Mouse (Mus musculus): ENCODE data around the gene Olfr1261. TPM values are rescaled to one million over a fixed set of nuclear protein-coding genes. Genes with fewer than 3 reads are reported as not detected.

The Olfr1261 gene
- not detected in 2 replicates for total RNA-seq (2014; fragmentation: Nextera tagmentation)
- 0.35 and 0.76 TPM in 2 replicates for total RNA-seq (2017)
- not detected in 2 replicates for polyA plus RNA-seq (2012)

DNA sequence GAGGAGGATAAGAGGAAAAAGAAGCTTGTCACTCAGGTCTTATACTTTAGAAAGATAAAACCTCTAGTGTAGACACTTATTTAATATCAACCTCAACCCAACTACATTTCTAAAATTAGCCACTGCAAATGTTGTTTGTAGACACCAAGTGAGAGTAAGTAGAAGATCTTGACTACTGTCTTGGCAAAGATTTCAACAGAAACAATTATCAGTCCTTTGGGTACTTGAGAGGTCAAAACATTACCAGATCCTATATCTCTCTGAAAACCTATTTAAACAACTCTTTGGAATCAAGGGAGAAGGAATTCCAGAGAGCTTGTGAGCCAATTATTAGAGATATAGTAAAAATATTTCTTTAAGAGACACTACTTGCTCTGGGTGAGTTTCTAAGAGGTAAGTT, at the start of gene Olfr1261:
Gene Olfr1261 (plus strand): TSS at position 301 of the 400 bp plus-strand sequence.
- H3K36me3 ChIP-seq (replicated peaks), result no peaks in the 10 kb centered on the region
- ATAC-seq (ENCODE audit: extremely low read depth, insufficient number of reproducible peaks, low FRiP score, poor library complexity, severe bottlenecking) (no peak), DNase-seq (ENCODE audit: low spot score) (no peak)
- H3K9me3 ChIP-seq (replicated peaks), result 0 out of 2 replicates have a peak, but pooled peaks cover 3% of the 10 kb centered on the region
- TF ChIP-seq GATA1 (IDR thresholded peaks at IDR 0.05; ENCODE audit: borderline replicate concordance, low read length) (no peak), GATA2 (IDR thresholded peaks at IDR 0.05; ENCODE audit: borderline replicate concordance, low read depth, low read length) (no peak), TAL1 (conservative IDR thresholded peaks at IDR 0.05; ENCODE audit: low read depth, low read length) (no peak), POLR2AphosphoS5 (IDR thresholded peaks at IDR 0.05; ENCODE audit: insufficient replicate concordance, low read depth, low read length) (no peak)
- no peaks in the 10 kb centered on the region for H3K4me1 ChIP-seq (ENCODE audit: insufficient read depth, low read depth, low read length)
- H3K4me3 ChIP-seq (ENCODE audit: low read depth, low read length), result no peak within 1 kb of the TSS
- H3K27me3 ChIP-seq (ENCODE audit: insufficient read depth, low read length), result no peaks in the 10 kb centered on the region

DNA sequence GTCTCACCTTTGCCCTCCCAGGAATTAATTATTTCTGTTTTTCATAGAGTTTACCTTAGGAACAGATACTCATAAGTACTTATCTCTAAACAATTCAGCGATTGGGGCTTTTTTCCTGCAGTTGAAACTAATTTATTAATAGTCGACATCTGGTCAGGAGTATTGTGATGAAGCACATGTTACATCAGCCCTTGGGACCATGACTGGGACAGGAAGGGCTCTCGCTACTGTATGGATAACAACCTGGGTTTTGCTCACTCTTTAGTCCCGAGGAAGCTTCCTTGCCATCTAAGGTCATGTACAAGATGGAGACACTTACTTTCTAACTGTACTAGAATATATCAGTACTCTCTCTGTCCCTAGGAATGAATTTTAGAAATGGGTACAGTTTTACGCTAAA, 42.5 kb upstream of the Olfr1261 start, which contains the start of gene Olfr1259:
Gene Olfr1259 (minus strand): TSS at position 101 of the 400 bp plus-strand sequence.
- no peaks in the 10 kb centered on the region for H3K36me3 ChIP-seq (replicated peaks)
- H3K4me1 ChIP-seq (ENCODE audit: insufficient read depth, low read depth, low read length), result no peaks in the 10 kb centered on the region
- TF ChIP-seq GATA2 (IDR thresholded peaks at IDR 0.05; ENCODE audit: borderline replicate concordance, low read depth, low read length), result no peak
- TF ChIP-seq POLR2AphosphoS5 (IDR thresholded peaks at IDR 0.05; ENCODE audit: insufficient replicate concordance, low read depth, low read length), result no peak
- no peak for TF ChIP-seq TAL1 (conservative IDR thresholded peaks at IDR 0.05; ENCODE audit: low read depth, low read length)
- TF ChIP-seq GATA1 (IDR thresholded peaks at IDR 0.05; ENCODE audit: borderline replicate concordance, low read length), result no peak
- TF ChIP-seq CTCF (IDR thresholded peaks at IDR 0.05; ENCODE audit: low read depth, low read length), result no peak
- no peak within 1 kb of the TSS for H3K4me3 ChIP-seq (ENCODE audit: low read depth, low read length)
- H3K27me3 ChIP-seq (ENCODE audit: insufficient read depth, low read length), result no peaks in the 10 kb centered on the region
- ATAC-seq (ENCODE audit: extremely low read depth, insufficient number of reproducible peaks, low FRiP score, poor library complexity, severe bottlenecking) (no peak), DNase-seq (ENCODE audit: low spot score) (no peak)
- H3K9me3 ChIP-seq (replicated peaks), result peaks cover 5% of the 10 kb centered on the region

GRCm38 (mm10) chr2:89974184-89974583, 16.8 kb upstream of the Olfr1261 start, which contains the start of gene Olfr1260:
TSS of gene Olfr1260 (plus strand) at chr2:89974340.
- Histone ChIP-seq H3K4me3 (ENCODE audit: low read depth, low read length) (no peak within 1 kb of the TSS), H3K4me1 (ENCODE audit: insufficient read depth, low read depth, low read length) (no peaks in the 10 kb centered on the region), H3K36me3 (replicated peaks) (no peaks in the 10 kb centered on the region), H3K9me3 (replicated peaks) (peaks cover 2% of the 10 kb centered on the region; the same call in 1 of the 2 replicates), H3K27me3 (ENCODE audit: insufficient read depth, low read length) (no peaks in the 10 kb centered on the region)
- TF ChIP-seq GATA2 (IDR thresholded peaks at IDR 0.05; ENCODE audit: borderline replicate concordance, low read depth, low read length), result no peak
- TF ChIP-seq POLR2AphosphoS5 (IDR thresholded peaks at IDR 0.05; ENCODE audit: insufficient replicate concordance, low read depth, low read length), result no peak
- no peak for TF ChIP-seq GATA1 (IDR thresholded peaks at IDR 0.05; ENCODE audit: borderline replicate concordance, low read length)
- no peak for TF ChIP-seq TAL1 (conservative IDR thresholded peaks at IDR 0.05; ENCODE audit: low read depth, low read length)
- DNase-seq (ENCODE audit: low spot score) (no peak), ATAC-seq (ENCODE audit: extremely low read depth, insufficient number of reproducible peaks, low FRiP score, poor library complexity, severe bottlenecking) (no peak)

DNA sequence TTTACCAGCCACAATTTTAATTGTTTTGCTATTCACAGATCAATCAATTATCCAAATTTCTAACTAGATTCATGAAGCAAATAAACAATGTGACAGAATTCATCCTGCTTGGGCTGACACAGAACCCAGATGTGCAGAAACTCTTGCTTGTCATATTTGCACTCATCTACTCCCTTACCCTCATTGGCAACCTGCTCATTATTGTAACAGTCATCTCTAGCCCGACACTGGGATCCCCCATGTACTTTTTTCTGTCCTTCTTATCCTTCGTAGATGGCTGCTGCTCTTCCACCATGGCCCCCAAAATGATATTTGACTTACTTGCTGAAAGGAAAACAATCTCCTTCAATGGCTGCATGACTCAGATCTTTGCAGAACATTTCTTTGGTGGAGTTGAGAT, 13.3 kb upstream of the Olfr1261 start:
- no peak for TF ChIP-seq CTCF (IDR thresholded peaks at IDR 0.05; ENCODE audit: low read depth, low read length)
- TF ChIP-seq POLR2AphosphoS5 (IDR thresholded peaks at IDR 0.05; ENCODE audit: insufficient replicate concordance, low read depth, low read length), result no peak
- TF ChIP-seq GATA1 (IDR thresholded peaks at IDR 0.05; ENCODE audit: borderline replicate concordance, low read length), result no peak
- no peak for TF ChIP-seq TAL1 (conservative IDR thresholded peaks at IDR 0.05; ENCODE audit: low read depth, low read length)
- TF ChIP-seq GATA2 (IDR thresholded peaks at IDR 0.05; ENCODE audit: borderline replicate concordance, low read depth, low read length), result no peak
- 0 out of 2 replicates have a peak, but pooled peaks cover 4% of the 10 kb centered on the region for H3K9me3 ChIP-seq (replicated peaks)
- ATAC-seq (ENCODE audit: extremely low read depth, insufficient number of reproducible peaks, low FRiP score, poor library complexity, severe bottlenecking) (no peak), DNase-seq (ENCODE audit: low spot score) (no peak)
- no peaks in the 10 kb centered on the region for H3K27me3 ChIP-seq (ENCODE audit: insufficient read depth, low read length)
- H3K4me3 ChIP-seq (ENCODE audit: low read depth, low read length), result no peak overlapping the region
- no peaks in the 10 kb centered on the region for H3K36me3 ChIP-seq (replicated peaks)
- H3K4me1 ChIP-seq (ENCODE audit: insufficient read depth, low read depth, low read length), result no peaks in the 10 kb centered on the region

DNA sequence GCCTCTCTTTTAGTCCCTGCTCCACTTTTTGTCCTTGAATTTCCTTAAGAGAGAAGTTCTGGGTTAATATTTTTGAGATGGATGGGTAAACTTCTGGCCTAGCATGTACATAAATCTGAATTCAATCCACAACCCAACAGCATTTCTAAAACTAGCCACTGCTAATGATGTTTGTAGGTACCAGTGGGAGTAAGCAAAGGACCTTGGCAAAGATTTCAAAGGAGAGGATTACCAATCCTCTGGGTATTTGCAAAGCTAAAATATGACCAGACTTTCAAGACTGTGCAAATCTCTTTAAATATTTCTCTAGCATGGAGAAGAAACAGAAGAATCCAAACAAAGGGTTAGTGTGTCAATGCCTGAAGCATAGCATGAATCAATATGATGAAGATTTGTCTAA, 8.8 kb downstream of the Olfr1261 start, which contains the start of gene Olfr1262:
Gene Olfr1262 (plus strand): TSS at position 301 of the 400 bp plus-strand sequence.
- Histone ChIP-seq H3K4me3 (ENCODE audit: low read depth, low read length) (no peak within 1 kb of the TSS), H3K9me3 (replicated peaks) (no peaks in the 10 kb centered on the region), H3K27me3 (ENCODE audit: insufficient read depth, low read length) (no peaks in the 10 kb centered on the region), H3K4me1 (ENCODE audit: insufficient read depth, low read depth, low read length) (no peaks in the 10 kb centered on the region), H3K36me3 (replicated peaks) (no peaks in the 10 kb centered on the region)
- DNase-seq (ENCODE audit: low spot score) (no peak), ATAC-seq (ENCODE audit: extremely low read depth, insufficient number of reproducible peaks, low FRiP score, poor library complexity, severe bottlenecking) (no peak)
- no peak for TF ChIP-seq POLR2AphosphoS5 (IDR thresholded peaks at IDR 0.05; ENCODE audit: insufficient replicate concordance, low read depth, low read length)
- no peak for TF ChIP-seq TAL1 (conservative IDR thresholded peaks at IDR 0.05; ENCODE audit: low read depth, low read length)
- TF ChIP-seq CTCF (IDR thresholded peaks at IDR 0.05; ENCODE audit: low read depth, low read length), result no peak
- no peak for TF ChIP-seq GATA2 (IDR thresholded peaks at IDR 0.05; ENCODE audit: borderline replicate concordance, low read depth, low read length)
- no peak for TF ChIP-seq GATA1 (IDR thresholded peaks at IDR 0.05; ENCODE audit: borderline replicate concordance, low read length)

DNA sequence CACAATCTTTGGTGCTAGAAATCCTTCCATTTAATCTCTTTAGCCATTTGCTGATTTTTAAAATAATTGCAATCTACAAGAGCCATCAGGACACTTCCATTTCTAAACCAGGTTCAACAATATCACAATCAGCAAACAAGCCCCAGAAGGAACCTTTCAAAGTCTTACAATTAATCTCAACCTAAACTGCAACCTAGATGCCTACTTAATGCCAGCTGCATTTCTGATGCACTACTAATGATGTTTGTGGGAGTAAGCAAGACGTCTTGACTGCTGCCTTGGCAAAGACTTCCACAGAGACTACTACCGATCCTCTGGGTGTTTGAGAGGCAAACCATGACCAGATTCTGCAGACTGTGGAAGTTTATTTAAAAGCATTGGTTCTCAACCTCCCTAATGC, 20.8 kb downstream of the Olfr1261 start, which contains the start of gene Olfr1263:
Gene Olfr1263 (plus strand): TSS at position 301 of the 400 bp plus-strand sequence.
- ATAC-seq (ENCODE audit: extremely low read depth, insufficient number of reproducible peaks, low FRiP score, poor library complexity, severe bottlenecking) (no peak), DNase-seq (ENCODE audit: low spot score) (no peak)
- no peaks in the 10 kb centered on the region for H3K36me3 ChIP-seq (replicated peaks)
- H3K27me3 ChIP-seq (ENCODE audit: insufficient read depth, low read length), result no peaks in the 10 kb centered on the region
- no peaks in the 10 kb centered on the region for H3K9me3 ChIP-seq (replicated peaks)
- H3K4me1 ChIP-seq (ENCODE audit: insufficient read depth, low read depth, low read length), result no peaks in the 10 kb centered on the region
- TF ChIP-seq CTCF (IDR thresholded peaks at IDR 0.05; ENCODE audit: low read depth, low read length) (no peak), GATA2 (IDR thresholded peaks at IDR 0.05; ENCODE audit: borderline replicate concordance, low read depth, low read length) (no peak), TAL1 (conservative IDR thresholded peaks at IDR 0.05; ENCODE audit: low read depth, low read length) (no peak), GATA1 (IDR thresholded peaks at IDR 0.05; ENCODE audit: borderline replicate concordance, low read length) (no peak), POLR2AphosphoS5 (IDR thresholded peaks at IDR 0.05; ENCODE audit: insufficient replicate concordance, low read depth, low read length) (no peak)
- H3K4me3 ChIP-seq (ENCODE audit: low read depth, low read length), result no peak within 1 kb of the TSS
